Mouse (Mus musculus) kidney, postnatal 10 days (tissue): ENCODE measurements around the gene Adgrf5.

Source experiments
- DNase-seq: peaks from one replicate; pipeline ENCODE4 v3.0.0; 2021; ENCODE audit warnings: mixed read lengths

The Adgrf5 gene

DNA sequence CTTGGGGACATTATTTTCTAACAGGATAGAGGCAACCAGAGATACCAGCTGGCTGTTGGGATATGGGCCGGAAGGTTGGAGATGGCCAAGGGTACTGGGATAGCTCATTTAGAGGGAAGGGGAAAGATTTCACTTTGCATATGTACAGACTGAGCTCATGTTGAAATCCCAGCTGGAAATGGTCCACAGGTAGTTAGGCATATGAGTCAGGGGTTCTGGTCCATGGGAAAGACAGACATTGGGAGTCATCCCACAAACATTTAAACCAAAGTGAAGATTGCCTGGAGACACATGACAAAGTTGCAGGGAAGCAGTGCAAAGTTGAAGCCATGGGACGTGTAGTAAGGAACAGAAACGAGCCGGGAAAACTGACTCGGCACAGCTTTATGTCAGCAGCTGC, 26.1 kb downstream of the Adgrf5 start:
- no peak for DNase-seq

DNA sequence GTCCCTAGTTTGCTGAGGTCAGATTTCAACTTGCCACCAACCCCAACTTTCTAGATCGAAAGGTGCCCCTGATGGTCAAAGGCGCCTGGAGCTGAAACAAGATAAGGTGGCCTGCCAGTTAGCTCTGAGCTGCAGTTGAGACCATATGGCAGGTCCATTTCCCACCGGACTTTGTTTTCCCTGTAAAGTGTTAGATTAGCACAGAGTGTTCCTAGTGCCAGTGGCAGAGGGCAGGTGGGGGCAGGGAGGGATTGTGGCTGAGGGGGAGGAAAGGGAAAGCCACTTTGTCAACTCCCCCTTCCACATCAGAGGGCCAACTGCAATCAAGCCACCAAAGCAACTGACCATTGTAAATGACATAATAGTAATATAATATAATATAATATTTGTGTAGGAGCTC, 26.9 kb downstream of the Adgrf5 start:
- no peak for DNase-seq

DNA sequence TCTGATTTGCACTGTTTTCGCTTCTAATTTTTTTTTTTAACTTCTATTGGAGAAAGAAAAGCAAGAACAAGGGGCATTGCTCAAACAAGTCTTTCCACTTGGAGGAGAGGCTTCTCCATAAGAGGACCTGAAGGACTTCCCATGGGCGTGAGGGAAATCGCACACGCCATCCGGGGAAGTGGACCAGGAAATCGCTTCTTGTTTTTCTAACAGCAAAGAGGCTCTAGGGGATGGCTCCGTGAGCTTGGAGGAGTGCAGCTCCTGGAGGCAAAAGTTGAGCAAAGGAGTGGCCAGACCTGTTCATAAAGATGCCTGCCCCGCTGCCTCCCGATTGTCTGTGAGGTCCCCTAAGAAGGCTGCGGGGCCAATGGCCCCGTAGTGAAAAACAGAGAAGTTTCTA, 29.0 kb downstream of the Adgrf5 start:
- peak; percentile 43 for DNase-seq

DNA sequence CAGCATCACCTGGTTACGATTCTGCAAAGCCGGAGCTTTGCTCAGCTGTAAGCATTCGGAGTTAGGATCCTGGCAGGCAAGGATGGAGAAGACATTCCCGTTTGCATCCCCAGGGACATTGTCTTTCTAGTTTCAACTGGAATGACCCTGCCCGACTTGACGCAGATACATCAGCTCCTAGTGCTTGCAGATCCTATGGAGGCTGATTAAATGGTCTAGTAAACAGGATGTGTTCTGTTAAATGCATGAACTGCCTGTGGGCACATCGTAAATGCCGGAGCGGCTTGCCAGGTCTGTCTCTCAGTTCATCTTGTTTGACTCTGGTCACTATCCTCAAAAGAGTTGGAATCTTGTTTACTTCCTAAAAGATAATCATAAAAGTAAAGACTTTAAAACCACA, 31.9 kb downstream of the Adgrf5 start:
- DNase-seq, result no peak

DNA sequence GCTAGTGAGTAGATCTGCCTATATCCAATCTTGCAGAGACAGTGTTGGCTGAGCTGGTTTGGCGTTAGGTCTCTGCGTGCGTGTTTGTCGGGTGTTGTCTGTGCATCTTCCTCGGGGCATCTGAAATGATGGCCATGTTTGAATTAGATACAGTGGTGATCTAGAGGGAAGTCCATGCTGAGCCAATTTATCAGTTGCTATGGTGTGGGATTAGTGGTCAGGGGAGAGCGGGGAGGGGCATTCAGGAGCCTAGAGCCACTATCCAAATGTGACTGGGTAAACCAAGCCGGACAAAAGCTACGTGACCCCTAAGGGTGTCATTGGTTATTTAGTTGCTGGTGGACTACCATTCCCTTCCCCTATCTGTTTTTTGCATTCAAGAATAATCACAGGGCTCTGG, 33.4 kb downstream of the Adgrf5 start:
- DNase-seq, result no peak

DNA sequence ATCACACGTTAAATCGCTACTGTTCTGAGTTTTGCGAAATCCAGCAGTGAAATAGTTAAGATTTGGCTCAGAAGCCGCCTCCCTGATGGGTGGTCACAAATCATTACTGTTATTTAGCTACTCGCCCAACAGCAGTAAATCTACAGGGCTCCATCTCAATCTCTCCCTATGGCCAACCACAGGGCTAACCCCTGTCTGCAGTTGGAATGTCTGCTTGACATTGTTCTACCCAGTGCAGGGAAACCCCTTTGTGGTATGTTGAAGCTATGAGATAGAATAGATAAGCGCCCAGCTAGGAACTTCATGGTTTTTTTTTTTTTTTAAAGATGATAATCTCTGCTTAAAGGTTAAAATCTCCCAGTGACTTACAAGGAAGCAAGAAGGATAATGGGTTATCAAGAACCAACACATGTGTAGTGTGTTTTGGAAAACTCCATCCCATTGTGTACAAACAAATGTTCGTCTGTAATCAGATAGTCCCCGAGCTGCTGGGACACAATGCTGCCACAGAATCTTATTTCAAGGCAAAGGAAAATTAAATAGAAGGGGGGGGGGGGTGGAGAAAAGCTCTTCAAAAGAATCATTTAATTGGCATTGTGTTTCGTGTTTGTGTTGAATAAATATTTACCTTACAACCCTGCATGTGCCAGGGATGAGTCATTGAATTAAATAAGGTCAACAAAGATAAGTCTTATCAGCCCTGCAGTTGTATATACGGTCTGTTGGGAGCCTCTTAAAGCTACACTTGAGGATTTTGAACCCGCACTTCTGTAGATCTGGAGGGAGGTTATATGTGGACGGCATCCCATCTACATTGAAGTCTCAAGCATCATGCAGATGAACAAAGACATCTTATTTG, 35.4 kb downstream of the Adgrf5 start:
- DNase-seq, result no peak

DNA sequence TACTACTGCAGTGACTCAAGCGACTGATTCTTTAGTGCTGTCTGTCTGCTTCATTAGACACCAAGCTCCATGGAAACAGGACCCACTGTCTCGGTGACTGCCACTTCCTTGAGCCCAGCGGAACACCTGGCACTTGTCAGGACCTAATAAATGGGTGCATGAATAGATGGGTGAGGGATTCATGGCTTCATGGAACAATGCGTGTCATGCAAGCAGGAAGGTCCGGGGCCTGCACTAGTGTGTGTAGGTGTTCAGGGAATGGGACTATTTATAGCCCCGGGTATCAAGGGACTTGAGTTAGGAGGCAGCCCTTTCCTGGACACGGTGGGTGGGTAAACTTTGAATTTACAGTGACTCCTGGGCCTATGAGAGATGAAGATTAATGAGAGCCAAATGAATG, 38.4 kb downstream of the Adgrf5 start:
- peak; percentile 33 for DNase-seq

DNA sequence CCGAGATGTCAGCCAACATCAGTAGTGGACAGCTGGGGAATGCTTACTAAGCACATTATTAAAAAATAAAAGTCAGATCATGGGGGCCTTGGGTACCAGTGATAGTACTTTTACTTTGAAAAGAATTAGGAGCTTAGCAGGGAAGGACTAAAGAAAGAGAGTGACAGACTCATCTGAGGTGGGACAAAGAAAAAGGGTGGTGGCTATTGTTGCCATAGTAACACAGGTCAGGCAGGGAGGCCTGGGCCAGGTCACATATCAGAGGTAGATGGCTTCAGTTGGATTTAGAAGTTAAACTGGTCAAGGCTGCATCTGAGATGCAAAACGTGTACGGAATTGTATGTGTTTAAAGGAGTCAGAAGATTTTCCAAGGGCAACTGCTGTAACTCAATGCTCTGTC, 38.9 kb downstream of the Adgrf5 start:
- no peak for DNase-seq

DNA sequence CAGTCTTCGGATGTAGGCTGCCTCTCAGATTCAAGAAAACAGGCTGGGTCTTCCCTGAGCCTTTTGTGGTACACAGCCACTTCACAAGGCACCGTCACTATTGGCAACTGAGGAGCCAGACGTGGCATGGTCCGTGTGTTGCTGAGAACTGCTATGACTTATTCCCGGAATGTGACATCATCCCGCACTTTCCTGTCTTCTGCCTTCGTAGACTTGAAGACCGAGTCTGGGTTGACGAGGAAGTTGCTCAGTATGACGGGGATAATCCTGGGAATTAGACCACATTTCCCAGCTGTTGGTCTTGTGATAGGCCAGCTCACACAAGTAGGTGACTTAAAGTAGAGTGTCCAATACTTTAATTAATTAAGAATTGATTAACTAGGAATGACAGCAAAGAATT, 40.2 kb downstream of the Adgrf5 start:
- DNase-seq, result no peak

DNA sequence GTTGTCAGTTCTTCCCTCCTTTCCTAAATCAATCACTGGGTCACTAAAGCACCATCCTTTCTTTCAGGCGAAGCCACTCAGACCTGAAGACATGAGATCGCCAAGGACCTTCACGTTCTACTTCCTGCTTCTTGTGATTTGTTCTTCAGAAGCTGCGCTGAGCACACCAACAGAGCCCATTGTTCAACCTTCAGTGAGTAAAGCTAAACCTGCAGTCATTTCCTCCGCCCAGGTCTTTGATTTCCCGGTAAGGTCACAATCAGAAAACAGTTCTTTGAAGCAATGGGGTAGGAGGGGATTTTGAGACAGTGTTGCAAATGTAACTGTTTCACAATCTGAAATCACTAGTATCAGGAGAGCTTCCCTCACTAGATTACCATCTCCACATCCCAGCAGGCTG, 43.6 kb downstream of the Adgrf5 start:
- DNase-seq, result no peak

DNA sequence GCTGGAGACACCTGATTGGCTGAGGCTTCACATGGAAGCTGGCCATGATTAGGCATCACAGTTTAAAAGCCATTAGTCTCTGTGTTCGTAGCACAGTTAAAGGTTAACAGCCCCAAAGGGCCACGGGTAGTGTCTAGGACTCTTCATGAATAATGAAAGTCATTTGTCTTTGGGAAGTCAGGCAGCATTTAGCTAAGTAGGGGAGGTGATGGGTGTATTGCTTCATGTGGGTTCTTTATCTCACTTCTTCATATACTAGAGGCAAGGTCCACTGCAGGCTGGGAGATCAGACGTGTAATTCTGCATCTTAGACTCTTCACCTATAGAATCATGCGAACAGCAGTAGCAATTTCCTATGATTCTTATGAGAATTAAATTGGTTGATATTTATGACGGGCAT, 44.2 kb downstream of the Adgrf5 start:
- DNase-seq, result no peak

DNA sequence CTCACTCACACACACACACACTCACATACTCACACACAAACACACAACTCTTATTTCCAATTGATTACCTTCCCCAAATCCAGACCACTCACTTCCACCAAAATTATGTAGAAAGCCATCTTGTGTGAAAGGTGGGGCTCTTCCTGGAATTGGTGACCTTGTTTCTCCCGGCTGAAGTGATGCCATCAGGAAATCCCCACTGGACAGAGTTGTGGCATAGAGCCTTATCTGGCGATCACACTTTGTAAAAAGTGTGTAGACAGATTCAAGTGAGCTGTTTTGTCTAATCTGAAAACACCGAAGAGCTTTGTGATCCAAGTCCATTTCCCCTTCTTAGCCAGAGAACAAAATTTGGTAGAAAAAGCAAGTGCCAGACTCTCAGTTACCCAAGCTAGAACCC, 46.1 kb downstream of the Adgrf5 start:
- DNase-seq, result no peak

DNA sequence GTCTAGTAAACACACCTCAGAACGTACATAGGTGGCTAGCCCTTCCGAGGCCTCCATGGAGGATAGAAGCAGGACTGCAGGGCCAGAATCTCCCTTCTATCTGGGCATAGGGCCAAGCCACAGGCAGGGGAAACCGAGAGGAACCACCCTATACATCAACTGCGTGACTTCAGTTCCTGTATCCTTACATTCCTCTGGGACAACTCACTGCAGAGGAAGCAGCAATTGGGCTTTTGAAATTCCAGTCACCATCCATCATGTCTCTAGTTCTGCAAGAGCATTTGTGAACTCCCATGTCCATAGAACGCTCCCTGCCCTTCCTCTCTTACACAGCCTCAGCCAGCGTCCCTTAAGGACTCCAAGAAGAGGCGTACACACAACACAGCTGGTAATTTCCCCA, 47.3 kb downstream of the Adgrf5 start:
- peak; percentile 71 for DNase-seq

DNA sequence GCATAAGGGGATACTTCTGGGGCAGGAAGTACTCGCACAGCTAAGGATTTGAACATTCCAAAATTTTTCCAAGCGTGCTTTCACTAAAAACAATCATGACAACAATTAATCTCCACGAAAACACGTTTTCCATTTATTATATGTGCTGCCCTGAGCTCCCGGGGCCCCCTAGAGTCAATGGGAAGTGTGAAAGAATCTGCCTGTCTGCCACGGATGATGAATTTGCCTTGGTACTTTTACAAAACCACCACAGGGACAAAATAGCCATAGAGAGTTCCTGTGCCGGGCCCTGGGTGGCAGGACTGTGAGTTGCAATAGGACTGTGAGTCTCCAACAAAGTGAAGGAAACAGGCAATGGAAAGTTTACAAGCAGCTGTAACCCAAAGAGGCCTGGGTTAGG, 52.9 kb downstream of the Adgrf5 start:
- peak; percentile 56 for DNase-seq

DNA sequence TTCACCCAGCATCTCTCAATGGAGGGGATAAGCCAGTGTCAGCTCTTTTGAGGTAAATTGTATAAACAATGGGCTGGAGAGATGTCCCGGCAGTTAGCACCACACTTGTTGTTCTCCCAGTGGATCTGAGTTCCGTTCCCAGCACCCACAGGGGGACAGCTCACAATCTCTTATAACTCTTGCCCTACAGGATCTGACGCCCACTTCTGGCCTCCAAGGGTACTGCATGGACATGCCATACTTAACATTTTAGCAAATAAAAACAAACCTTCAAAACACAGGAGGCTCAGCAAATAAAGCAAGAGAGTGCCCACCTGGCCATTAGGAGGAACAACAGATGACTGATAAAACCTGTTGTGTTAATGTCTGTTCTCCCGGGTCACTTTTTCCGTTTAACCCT, 59.0 kb downstream of the Adgrf5 start:
- no peak for DNase-seq

DNA sequence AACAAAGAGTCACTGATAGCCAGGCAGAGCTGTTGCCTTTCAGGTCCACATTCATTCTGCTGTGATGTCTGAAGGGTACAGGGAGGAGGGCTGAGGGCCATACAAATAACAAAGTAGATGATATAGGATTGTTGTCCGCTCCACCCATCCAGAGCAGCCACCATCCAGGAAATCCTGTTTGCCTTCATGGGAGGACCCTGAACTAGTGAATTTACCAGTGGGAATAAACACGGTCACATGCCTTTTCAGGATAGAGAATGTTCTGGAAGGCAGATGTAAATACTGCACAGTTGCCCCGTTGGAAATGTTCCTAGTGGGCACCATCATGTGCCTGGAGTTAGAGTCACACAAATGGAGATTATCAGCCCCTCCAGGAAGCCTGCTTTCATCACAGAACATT, 60.1 kb downstream of the Adgrf5 start:
- DNase-seq, result no peak

DNA sequence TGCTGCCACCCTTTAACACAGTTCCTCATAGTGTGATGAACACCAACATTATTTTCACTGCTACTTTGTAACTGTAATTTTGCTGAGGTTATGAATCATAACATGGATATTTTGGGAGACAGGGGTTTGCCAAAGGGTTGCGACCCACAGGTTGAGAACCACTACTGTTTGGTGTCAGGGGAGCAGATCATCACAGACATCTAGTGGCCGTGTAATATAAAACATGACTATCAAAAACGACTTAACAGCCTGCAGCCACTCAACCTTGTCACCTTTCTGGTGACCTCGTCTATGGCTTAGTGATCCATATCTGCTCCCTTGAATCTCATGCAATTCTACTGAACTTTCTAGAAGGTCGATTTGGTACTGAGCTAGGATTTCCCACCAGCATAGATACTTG, 63.7 kb downstream of the Adgrf5 start:
- no peak for DNase-seq

DNA sequence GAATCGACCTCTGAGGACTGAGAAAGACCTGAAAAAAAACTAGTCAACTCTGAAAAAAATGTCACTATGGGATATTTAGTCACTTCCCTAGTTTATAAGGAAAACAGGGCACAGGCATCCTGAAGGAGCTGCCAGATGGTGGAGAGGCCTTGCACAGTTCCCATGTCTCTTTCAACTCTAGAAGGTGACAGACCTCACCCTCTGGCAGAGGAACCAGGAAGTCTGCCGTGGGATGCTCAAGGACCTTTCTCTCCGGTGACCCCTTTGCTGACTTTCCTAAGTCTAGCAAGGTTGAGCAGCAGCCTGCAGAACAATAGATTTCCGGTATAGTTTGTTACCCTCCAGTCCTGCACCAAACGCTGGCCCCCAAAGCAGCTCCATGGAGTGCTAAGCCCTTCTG, 71.4 kb downstream of the Adgrf5 start:
- peak; percentile 61 for DNase-seq

DNA sequence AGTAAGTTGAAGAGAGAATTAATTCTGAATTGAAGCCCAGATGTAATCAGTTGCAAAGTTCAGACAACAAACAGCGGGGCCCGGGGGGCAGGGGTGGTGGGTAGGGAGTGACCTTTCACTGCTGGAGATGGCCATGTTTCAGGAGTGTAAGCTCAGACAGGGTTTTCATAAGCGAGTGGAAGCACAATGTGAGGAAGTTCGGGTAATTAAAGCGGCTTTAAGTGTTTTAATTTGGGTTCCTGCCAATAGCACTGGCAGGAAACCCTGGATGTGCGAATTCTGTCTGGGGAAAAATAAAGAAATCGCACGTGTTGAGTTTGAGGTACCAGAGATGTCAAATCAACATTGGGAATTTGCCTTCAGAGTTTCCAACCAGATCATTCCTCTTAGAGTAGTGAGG, 74.2 kb downstream of the Adgrf5 start:
- DNase-seq, result peak; percentile 35

DNA sequence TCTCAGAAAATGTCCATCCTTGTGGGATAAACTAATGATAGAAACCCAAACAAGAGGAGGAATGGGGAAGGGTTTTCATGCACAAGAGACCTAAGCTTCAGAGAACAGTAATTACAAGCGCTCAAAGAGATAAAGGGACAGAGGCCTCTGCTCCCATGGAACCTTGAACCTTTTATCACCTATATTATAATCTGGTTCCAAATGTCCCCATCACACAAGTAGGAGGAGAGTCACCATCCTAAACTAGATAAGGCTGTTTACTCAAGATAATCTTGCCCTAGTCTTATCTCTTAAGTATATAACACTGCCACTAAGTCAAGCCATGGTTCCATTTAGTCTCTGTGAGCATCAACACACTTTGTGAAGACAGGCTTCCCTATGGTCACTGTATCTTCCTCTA, 91.0 kb downstream of the Adgrf5 start:
- DNase-seq, result no peak

DNA sequence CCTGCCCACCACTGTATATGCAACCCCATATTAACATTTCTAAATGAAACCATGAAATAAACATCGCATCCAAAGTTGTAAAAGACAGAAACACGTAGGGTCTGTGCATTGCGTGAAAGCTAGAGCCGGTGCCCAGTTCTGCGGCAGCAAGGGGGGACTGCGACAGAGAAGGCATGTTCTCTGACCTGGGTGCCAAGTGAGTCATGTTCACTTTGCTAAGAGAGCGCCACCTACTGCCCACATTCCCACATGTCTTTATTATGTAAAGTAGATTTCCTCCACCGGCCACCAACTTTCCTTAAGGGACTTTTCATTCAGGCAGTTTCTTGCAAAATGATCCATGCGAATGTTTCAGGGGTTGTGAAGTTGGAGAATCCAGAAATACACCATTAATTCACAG, 98.3 kb downstream of the Adgrf5 start:
- DNase-seq, result peak; percentile 92

DNA sequence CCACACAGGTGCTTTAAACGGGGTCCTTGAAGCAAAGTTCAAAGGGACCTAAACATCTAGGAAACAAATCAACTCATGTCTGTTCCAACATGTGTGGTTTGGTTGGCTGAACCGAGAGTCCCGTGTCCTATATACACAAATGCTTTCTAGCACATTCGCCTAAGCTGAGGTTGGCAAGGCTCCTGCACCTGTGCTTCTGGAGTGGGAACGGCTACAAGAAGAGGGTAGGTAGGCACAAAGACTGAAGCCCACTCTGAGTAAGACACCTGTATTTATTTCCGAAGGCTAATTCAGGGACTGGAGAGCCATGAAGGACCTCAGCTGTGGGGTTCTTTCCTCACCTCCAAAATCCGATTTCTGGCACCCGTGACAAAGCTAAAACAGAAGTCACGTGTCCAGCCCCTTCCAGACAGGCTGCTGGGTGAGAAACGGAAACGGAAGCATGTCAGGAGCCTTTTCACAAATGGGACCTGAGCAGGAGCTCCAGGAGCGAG, 99.5 kb downstream of the Adgrf5 start:
- DNase-seq, result peak; percentile 28

DNA sequence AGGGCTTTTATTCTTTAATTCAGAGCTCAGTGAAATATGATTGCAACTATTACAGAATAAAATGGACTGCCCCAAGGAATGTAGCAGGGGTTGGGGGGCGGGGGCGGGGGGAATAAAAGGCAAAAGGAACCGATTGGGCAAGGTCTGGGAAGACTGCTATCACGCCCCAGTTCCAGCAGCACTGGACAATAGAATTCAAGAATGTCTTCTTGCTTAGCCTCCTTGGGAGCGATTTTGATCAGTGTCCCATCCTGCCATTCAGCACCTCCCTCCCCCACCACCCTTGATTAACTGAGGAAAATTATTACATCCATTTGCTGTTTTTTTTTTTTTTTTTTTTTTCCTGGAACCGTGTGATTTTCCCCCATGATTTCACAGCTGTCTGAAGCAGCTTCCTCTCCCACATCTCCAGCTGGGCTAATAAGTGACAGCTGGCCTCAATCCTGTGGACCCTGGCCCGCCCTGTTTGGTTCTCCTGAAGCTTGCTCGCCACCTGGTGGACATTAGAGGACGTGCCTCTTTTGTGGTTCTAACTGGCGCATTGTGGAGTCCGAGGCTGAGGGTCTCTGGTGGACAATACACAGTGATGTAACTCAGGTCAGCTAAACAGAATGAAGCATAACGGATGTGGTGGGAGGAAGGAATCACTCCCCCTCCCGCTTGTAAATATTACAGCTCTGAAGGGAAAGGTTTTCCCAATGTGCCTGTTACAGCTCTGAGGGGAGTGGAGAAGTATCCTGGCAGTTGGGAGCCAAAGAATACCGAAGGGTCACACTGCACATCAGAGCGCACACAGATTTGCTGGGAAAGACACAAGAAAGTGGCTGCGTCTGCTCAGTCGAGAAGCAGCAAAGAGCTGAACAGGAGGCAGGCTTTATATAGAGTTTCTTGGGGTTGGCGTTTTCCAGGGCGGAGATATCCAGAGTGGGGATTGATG, 100.3 kb downstream of the Adgrf5 start:
- DNase-seq, result peak; percentile 93

DNA sequence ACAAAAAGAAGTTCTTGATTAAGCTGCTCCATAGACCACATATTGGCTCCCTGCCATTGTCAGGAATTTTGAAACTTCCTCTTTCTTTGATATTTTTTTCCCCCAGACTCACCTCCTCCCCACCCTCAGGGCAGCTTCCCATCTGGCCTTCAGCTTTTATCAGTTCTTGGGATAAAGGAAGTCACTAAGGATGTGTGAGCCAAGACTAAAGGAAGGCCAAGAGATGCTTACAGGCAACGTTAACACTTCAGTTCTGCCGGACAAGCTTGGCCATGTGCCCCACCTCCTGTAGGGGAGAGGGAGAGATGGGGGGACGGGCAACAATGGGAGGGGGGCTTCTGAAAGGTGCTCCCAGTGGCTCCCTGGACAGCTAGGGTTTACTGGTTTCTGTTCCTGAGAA, 109.8 kb downstream of the Adgrf5 start:
- peak; percentile 45 for DNase-seq
